Mouse (Mus musculus) bone marrow macrophage, adult 2 months (primary cell): ENCODE results near the gene Polr1d.

Source experiments
- CTCF ChIP-seq: IDR thresholded peaks from 2 replicates; pipeline ENCODE4 v1.5.1; 2012; ENCODE audit warnings: low read depth, mild to moderate bottlenecking, low read length, moderate library complexity
- POLR2A ChIP-seq: IDR thresholded peaks from 2 replicates; pipeline ENCODE4 v1.6.1; 2012; ENCODE audit warnings: mild to moderate bottlenecking, low read depth, low read length, borderline replicate concordance

DNA sequence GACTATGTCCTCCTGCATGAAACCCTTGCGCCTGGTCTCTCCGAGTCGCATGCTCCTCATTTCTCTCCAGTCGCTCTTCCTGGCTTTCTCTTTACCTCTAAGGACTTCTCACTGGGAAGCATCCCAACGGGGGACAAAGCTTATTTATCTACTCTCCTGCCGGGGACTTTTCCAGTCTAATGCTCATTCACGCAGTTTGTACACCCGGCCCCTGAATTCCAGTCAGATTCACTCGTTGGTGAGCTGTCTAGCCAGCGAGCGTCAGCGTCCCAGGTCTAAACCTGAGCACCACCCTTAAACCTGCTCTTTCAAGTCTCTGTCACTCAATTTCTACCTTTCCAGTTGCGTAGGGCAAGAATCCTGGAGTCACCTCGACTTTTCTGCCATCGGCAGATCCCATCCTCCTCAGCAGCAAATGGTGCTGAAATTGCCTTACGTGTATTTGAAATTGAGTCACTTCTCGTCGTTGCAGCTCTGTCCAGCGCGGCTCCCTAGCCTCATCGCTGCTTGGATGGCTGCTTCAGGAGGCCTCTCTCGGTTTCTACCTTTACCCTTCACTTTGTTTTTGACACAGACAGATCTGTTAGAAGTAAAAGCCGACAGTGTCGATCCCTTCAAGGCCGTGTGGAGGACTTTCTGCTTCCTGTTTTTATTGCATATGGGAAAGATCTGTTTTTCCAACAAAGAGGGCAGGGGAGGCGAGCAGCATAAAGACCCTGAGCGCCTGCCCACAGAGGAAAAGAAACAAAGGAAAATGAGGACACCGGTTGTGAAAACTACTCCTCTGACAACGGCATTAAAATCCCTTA, 25.1 kb upstream of the Polr1d start:
- TF ChIP-seq CTCF (no peak), POLR2A (no peak)
